Mouse (Mus musculus) cerebellum, adult 2 months (tissue): ENCODE results near the gene Timm17b. TPM values are rescaled to one million over a fixed set of nuclear protein-coding genes. Genes with fewer than 3 reads are reported as not detected.

Experiments used
- DNase-seq, 2 experiments: peaks; one replicate each; pipeline ENCODE4 v3.0.0; 2021
- H3K27ac ChIP-seq: fragments of 200-500 bp; 2 replicates; pipeline ENCODE4 v1.5.1; 2012; ENCODE audit warnings: low read length, control low read depth, inconsistent platforms; ENCODE audit not compliant: insufficient read depth
- H3K27me3 ChIP-seq: fragments of 200-500 bp; 2 replicates; pipeline ENCODE4 v1.6.1; 2012; ENCODE audit warnings: inconsistent platforms, mild to moderate bottlenecking, low read length, moderate library complexity; ENCODE audit not compliant: control insufficient read depth, insufficient read depth
- H3K4me1 ChIP-seq: fragments of 200-500 bp; 2 replicates; pipeline ENCODE4 v1.6.1; 2011; ENCODE audit warnings: low read length; ENCODE audit not compliant: control insufficient read depth, insufficient read depth
- H3K4me3 ChIP-seq: fragments of 200-500 bp; replicated peaks from 2 replicates; pipeline ENCODE3; 2011; ENCODE audit warnings: mild to moderate bottlenecking, low read depth, low read length, control low read depth; ENCODE audit not compliant: insufficient read depth
- CTCF ChIP-seq: fragments of 200-500 bp; IDR thresholded peaks from 2 replicates; pipeline ENCODE4 v1.5.1; 2011; ENCODE audit warnings: low read depth, mild to moderate bottlenecking, control low read depth, low read length, moderate library complexity, borderline replicate concordance; ENCODE audit not compliant: insufficient read depth
- POLR2A ChIP-seq: fragments of 200-500 bp; IDR thresholded peaks from 2 replicates; pipeline ENCODE4 v1.6.1; 2011; ENCODE audit warnings: low read length, control low read depth, borderline replicate concordance; ENCODE audit not compliant: insufficient read depth
- WGBS: fragments of 180-500 bp; shearing (Covaris S2); methylation state at CpG from one replicate; pipeline ENCODE4 v1.1.7; 2018; 5-methylcytosine and 5-hydroxymethylcytosine counted together
- polyA plus RNA-seq: library from polyadenylated mRNA; depleted of rRNA; stranded (reverse); fragments of >200 nt; gene quantifications from 2 replicates; pipeline ENCODE4 v1.2.3, GENCODE M21; 2012

Timm17b gene
- polyA plus RNA-seq, 1 experiment: 27.5 TPM

DNA sequence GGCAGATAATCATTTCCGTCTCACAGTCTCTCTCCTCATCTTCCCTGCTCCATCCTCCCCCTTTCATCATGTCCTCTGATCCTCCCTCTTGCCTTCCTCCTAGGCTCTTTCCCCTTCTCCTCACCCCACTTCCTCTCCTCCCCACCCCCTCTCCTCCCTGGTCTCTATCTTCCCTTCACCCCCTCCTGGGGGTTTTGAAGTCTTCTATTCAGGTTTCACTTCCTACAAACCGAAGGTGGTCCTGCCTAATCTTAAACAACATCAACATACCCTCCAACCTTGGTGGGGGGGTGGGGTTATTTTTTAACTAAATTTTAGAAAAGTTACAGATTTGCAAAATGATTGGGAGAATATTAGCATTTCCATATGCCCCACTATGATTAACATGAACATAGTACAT, 30.7 kb upstream of the Timm17b start:
- Histone ChIP-seq H3K4me1 (no peaks in the 10 kb centered on the region), H3K27ac (no peak overlapping the region), H3K27me3 (no peaks in the 10 kb centered on the region), H3K4me3 (no peak overlapping the region)
- no peak for DNase-seq
- TF ChIP-seq POLR2A (no peak), CTCF (no peak)
- WGBS: 44% methylated on average over 2 of the region's 2 CpGs

DNA sequence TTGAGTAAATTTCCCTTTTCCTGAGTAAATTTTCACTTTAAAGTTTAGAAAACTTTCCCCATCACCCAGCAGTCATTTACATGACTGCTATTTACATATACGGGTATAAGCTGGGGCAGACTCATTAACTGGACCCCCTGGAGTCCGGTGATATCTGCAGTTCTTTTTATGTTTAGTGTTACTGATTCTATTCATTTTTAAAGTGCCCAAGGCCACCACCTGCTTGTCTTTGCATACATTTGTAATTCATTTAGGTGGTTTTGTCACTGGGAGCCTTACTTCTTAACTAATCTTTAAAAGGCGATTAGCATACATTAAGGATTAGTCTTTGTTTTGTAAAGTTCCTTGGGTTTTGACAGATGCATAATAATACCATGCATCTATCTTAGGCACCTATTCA, 29.3 kb upstream of the Timm17b start:
- Histone ChIP-seq H3K4me1 (no peaks in the 10 kb centered on the region), H3K27me3 (no peaks in the 10 kb centered on the region), H3K4me3 (no peak overlapping the region), H3K27ac (no peak overlapping the region)
- WGBS: 52% methylated on average over 3 of the region's 3 CpGs
- TF ChIP-seq POLR2A (no peak), CTCF (no peak)
- DNase-seq: no peak

DNA sequence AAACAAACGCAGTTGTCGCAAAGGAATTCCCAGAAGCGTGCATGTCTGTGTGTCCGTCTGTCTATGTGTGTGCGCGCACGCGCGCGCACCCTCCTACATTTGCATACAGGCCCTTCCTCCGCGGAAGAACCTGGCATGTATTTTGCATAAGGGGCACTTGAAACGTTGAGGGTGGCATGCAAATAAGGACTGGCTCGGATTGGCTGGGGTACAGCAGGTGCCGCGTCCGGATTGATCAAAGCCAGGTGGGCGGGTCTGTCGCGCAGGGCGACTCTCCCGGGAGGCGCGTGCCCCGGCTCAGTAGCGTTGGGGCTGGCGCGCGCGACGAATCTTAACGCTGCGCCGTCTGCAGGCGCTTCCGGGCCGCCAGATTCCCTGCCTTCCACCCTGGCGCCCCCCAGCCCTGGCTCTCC, 21.1 kb upstream of the Timm17b start, which contains the start of gene Pim2:
Gene Pim2 (plus strand): TSS at position 256 of the 413 bp plus-strand sequence.
- 2% methylated on average over 31 of the region's 38 CpGs for WGBS
- Histone ChIP-seq H3K4me1 (no peaks in the 10 kb centered on the region), H3K4me3 (peak within 1 kb of the TSS; percentile 81), H3K27ac (peak within 1 kb of the TSS; percentile 76), H3K27me3 (no peaks in the 10 kb centered on the region)
- TF ChIP-seq CTCF (no peak), POLR2A (peak; percentile 57; the same call in 1 of the 2 replicates)
- DNase-seq: peak; percentile 87 to 94

DNA sequence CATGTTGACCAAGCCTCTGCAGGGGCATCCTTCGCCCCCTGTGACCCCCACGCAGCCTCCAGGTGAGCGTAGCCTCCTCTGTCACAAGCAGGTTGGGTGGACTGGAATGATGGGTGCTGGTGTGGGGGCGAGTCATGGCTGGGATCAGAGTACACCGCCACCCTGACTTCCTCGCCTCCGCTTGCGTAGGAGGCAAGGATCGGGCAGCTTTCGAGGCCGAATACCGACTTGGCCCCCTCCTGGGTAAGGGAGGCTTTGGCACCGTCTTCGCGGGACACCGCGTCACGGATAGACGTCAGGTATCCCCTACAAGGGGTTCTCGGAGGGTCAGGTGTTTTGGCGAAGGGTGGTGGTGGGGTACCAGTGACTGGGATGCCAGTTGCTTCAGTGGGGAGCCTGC, 20.7 kb upstream of the Timm17b start:
- H3K27me3 ChIP-seq: no peaks in the 10 kb centered on the region
- peak overlapping the region; percentile 81 for H3K4me3 ChIP-seq
- TF ChIP-seq POLR2A (no peak), CTCF (no peak)
- 9% methylated on average over 21 of the region's 21 CpGs for WGBS
- peak overlapping the region; percentile 76 for H3K27ac ChIP-seq
- DNase-seq: peak; percentile 53 to 61
- no peaks in the 10 kb centered on the region for H3K4me1 ChIP-seq

DNA sequence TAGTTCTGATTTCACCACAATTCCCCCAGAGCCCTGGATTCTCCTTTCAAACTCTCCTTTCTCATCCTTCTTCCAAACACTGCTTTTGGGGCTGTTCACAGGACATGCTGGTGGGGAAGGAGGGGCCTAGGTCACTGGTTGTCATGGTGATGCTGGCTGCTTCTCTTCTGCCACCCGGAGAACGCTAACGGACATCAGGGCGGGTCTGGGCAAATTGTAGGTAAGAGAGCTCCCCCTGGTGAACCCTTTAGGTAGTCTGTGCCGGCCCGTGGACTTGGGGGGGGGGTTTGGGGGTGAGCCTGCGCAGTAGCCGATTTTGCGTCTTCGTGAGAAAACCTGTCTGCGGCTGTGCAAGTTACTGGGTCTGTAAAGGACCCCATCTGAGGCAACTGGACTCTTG, 19.3 kb upstream of the Timm17b start:
- peak; percentile 71 to 85 for DNase-seq
- 9% methylated on average over 11 of the region's 11 CpGs for WGBS
- H3K4me3 ChIP-seq: peak overlapping the region; percentile 81
- H3K27me3 ChIP-seq: no peaks in the 10 kb centered on the region
- H3K4me1 ChIP-seq: no peaks in the 10 kb centered on the region
- TF ChIP-seq CTCF (peak; percentile 57; the same call in 1 of the 2 replicates), POLR2A (no peak)
- H3K27ac ChIP-seq: 0 out of 2 replicates have a peak overlapping the region, but pooled peaks have one; percentile 39

DNA sequence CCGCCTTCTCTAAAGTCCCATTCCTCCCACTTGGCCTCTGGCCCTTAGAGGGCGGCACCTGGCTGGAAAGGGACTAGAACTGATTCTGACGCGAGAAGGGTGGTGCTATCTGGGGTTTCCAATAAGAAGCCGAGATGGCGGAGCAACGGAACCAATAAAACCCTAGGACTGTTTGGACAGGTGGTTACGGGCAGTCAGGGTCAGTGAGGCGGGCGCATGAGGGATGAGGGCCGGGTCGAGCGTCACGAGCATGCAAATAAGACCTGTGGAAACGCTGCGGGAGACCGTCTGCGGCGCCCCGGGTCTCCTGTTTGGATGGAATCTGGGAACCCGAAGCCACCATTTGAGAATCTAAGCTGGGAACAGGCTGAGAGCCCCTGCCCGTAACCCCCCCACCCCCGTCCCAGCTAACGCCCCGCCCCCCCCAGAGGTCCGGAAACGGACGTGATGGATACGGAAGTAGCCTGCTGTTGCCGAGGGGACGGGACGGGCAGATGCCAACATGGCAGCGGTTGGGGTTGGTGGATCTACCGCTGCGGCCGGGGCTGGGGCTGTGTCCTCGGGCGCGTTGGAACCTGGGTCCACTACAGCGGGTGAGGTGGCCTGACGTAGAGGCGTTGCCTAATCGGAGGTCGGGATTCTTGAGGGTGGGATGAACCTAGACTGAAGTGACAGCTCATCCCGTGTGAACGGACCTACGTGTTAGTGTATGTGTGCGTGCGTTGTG, 15.2 kb upstream of the Timm17b start, which contains the start of gene Slc35a2:
Gene Slc35a2 (plus strand): TSS at position 188 of the 727 bp plus-strand sequence.
- peak; percentile 85 to 92 for DNase-seq
- 5% methylated on average over 41 of the region's 49 CpGs for WGBS

DNA sequence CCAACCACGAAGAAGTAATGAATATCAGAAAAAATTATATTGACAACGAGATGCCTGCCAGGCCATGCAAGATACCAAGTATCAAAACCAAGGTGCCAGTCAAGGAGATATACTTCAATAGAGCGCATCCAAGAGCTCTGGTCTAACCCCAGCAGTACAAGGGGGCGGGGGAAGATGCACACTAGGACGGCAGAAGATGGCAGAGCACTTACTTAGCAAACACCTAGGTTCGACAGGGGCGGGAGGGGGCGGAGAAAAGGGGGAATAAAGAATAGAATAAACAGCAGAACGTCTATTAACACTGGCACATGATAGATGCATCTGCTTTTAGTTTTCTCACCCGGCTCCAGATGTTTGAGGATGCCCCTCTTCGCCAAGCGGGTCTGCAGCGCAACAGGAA, 946 bp upstream of the Timm17b start:
- no peaks in the 10 kb centered on the region for H3K27me3 ChIP-seq
- 24% methylated on average over 13 of the region's 13 CpGs for WGBS
- H3K4me1 ChIP-seq: no peaks in the 10 kb centered on the region
- TF ChIP-seq POLR2A (no peak), CTCF (no peak)
- no peak for DNase-seq
- peak overlapping the region; percentile 95 for H3K4me3 ChIP-seq
- peak overlapping the region; percentile 99; the same call in 1 of the 2 replicates for H3K27ac ChIP-seq

More for the DNA sequence above, 15.2 kb upstream of the Timm17b start, which contains the start of gene Slc35a2:
- H3K4me3 ChIP-seq: peak within 1 kb of the TSS; percentile 99
- H3K27ac ChIP-seq: peak within 1 kb of the TSS; percentile 94
- H3K4me1 ChIP-seq: no peaks in the 10 kb centered on the region
- peak; percentile 58 for TF ChIP-seq POLR2A
- TF ChIP-seq CTCF: no peak
- H3K27me3 ChIP-seq: no peaks in the 10 kb centered on the region

DNA sequence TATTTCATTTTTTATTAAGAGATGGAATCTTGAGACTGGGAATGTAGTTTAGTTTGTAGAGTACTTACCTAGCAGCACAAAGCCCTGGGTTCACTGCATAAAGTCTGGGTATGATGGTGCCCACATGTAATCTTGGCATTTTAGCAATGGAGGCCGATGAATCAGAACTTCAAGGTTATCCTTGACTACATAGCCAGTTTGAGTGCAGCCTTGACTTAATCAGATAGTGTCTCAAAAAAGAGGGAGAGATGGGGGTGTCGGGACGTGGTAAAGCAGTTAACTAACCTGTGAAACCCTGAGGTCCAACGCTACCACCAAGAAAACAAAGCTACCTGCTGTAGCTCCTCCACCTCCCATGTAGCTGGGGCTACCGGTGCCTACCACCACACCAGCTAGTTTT, 5.3 kb downstream of the Timm17b start:
- no peaks in the 10 kb centered on the region for H3K4me1 ChIP-seq
- no peak for TF ChIP-seq CTCF
- TF ChIP-seq POLR2A: no peak
- WGBS: 92% methylated on average over 5 of the region's 5 CpGs
- DNase-seq: no peak
- no peak overlapping the region for H3K27ac ChIP-seq
- no peak overlapping the region for H3K4me3 ChIP-seq
- no peaks in the 10 kb centered on the region for H3K27me3 ChIP-seq
